15 mouse cellular contexts compared by ENCODE assay signal in genomic region chr6:119630622-119631021, GRCm38 (mm10).
"Had no signal": no experiment of that assay in that cellular context is flagged by ENCODE, and none has a peak within 500 bp of the region (broad histone marks: within the 10 kb centered on the region; RNA-seq: fewer than 3 reads in every experiment).

No protein-coding gene starts in this region.

- H3K4me2 ChIP-seq: intestine, embryonic 15.5 days; liver, embryonic 13.5 days; midbrain, embryonic 12.5 days; midbrain, embryonic 15.5 days had no signal

- H3K9me3 ChIP-seq: intestine, embryonic 15.5 days; liver, embryonic 13.5 days; midbrain, embryonic 12.5 days; midbrain, embryonic 15.5 days had no signal

- DNase-seq: kidney, adult 11 months; kidney, adult 8-10 months; kidney, postnatal 14 days; layer of hippocampus, adult 9-11 months; layer of hippocampus, postnatal 36 days; liver, embryonic 13.5 days; lung, adult 2 months; lung, postnatal 14 days; lung, postnatal 4 days had no signal

- H3K9ac ChIP-seq: intestine, embryonic 15.5 days; liver, embryonic 13.5 days; midbrain, embryonic 12.5 days; midbrain, embryonic 15.5 days had no signal

- H3K36me3 ChIP-seq: intestine, embryonic 15.5 days; liver, embryonic 13.5 days had no signal

- H3K4me3 ChIP-seq: intestine, embryonic 15.5 days; layer of hippocampus, adult 2 months; left cerebral cortex, adult 2 months; liver, embryonic 13.5 days; midbrain, embryonic 12.5 days; midbrain, embryonic 15.5 days; myocyte had no signal

- H3K27me3 ChIP-seq: intestine, embryonic 15.5 days; liver, embryonic 13.5 days; midbrain, embryonic 12.5 days; midbrain, embryonic 15.5 days had no signal

- H3K27ac ChIP-seq: intestine, embryonic 15.5 days; layer of hippocampus, adult 2 months; left cerebral cortex, adult 2 months; liver, embryonic 13.5 days; midbrain, embryonic 12.5 days; midbrain, embryonic 15.5 days had no signal

- H3K4me1 ChIP-seq: liver, embryonic 13.5 days; midbrain, embryonic 12.5 days; midbrain, embryonic 15.5 days had no signal

- ATAC-seq: intestine, embryonic 15.5 days; midbrain, embryonic 15.5 days had no signal
